Mouse (Mus musculus): ENCODE measurements around the gene Brd4. TPM values are rescaled to one million over a fixed set of nuclear protein-coding genes. Genes with fewer than 3 reads are reported as not detected.

Gene Brd4
- total RNA-seq, 2 experiments from 2014 or later: 118 to 129 TPM

DNA sequence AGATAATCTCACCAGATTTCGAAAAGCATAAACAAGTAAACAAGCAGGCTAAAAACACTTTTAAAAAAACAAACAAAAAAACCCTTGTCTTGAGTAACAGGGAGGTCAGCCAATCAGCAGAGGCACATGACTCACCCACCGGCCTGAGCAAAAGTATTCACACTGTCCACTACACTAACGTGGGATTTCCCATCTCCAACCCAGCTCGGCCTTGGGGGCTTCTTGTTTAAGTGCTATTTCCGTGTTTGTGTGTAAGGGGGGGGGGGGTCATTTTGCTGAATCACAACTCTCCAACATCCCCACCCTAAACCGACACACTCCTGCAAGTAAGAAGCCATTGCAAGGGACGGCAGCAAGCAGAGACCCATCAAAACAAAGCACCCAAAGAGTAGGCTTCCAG is 1.2 kb downstream of the Brd4 start:
- intact Hi-C loops (cut with DNase I): loop anchor here (5.0 to 10.0 kb wide), 3 partner anchors 46 to 249 kb away; partner anchors contain the start of genes Hsf2bp and Rrp1b
- DNase-seq (ENCODE audit: low spot score in 2 of 2): peak in 1 of 2 experiments; percentile 26

DNA sequence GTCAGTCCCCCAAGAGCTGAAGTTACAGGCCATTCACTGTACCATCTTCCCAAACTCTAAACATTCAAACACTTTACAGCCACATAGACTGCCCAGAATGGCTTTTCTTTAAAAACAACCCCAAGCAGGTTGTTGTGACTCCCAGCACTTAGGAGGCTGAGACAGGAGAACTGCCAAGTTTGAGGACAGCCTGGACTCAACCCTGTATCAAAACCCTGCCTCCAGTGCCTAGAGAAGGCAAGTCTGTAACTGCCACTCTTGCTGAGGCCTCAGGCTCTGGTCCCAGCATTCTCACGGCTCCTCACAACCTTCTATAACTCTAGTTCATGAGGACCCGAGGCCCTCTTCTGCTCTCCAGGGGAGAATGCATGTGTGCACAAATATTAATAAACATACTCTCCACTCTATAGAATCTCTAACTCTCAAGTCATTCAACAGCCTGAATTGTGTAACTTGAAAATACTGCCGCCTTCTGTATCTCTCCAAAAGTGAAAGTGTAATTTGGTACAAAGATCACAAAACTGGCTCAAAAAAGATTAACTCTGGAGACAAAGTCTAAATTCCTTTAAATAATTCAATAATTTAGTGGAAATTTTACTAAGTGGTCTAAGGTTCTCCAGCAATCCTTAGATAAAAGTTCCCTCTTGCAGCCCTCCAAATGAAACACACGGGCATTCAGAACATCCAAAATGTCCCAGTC is 2.8 kb downstream of the Brd4 start:
- DNase-seq (ENCODE audit: low spot score in 2 of 2): no peak
- intact Hi-C loops (cut with DNase I): loop anchor here (5.0 to 10.0 kb wide), 3 partner anchors 44 to 247 kb away; partner anchors contain the start of genes Hsf2bp and Rrp1b

DNA sequence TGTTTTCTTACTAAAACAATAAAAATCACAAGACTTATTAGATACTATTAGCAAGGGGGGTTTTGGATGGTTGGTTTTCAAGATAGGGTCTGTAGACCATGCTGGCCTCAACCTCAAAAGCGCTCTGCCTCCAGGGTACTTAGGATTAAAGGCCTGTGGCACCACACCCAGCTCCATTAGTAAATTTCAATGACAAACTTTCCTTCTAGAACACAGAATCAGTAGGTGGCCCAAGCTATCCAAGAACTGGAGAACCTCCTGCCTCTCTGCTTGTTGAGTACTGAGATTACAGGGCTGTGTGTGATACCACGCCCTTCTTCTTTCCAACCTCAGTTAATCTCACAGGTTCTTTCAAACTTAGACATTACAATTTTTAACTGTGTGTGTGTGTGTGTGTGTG is 3.4 kb downstream of the Brd4 start:
- intact Hi-C loops (cut with DNase I): loop anchor here (5.0 to 10.0 kb wide), 3 partner anchors 44 to 246 kb away; partner anchors contain the start of genes Hsf2bp and Rrp1b
- DNase-seq (ENCODE audit: low spot score in 2 of 2): no peak

DNA sequence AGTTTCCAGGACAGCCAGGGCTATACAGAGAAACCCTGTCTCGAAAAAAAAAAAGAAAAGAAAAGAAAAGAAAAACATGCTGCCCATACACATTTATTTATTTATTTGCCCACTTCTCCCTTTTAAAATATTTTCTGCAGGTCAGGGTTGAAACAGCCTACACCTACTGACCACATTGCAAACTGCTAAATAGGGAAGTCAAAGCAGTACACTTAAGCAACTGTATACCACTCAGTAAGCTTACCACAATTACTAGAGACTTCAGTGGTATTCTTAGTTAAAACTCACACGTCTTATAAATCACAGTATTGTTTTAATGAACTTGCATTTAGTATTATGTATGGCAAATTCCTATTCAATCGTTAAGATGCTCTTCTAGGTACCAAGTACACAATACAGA is 3.9 kb downstream of the Brd4 start:
- intact Hi-C loops (cut with DNase I): loop anchor here (5.0 to 10.0 kb wide), 3 partner anchors 43 to 246 kb away; partner anchors contain the start of genes Hsf2bp and Rrp1b

DNA sequence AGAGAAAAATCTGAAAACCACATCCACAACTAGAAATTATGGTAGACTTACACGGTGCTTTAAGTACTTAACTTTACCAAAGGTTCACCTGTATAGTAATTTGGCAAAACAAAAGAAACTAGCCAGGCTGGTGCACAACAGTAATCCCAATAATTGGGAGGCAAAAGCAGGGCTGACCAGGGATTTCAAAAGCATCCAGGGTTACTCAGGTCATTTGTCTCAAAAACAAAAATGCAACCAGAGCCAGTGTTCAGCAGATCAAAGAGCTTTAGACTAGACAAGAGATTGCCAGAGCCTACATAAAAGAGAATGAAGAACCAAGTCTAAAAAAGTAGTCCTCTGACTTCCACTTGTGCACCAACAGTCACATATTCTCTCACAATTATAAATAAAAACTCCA is 7.3 kb downstream of the Brd4 start:
- DNase-seq (ENCODE audit: low spot score in 2 of 2): no peak
- intact Hi-C loops (cut with DNase I): no loop called here

More for the DNA sequence above, 3.9 kb downstream of the Brd4 start:
- no peak for DNase-seq (ENCODE audit: low spot score in 2 of 2)

DNA sequence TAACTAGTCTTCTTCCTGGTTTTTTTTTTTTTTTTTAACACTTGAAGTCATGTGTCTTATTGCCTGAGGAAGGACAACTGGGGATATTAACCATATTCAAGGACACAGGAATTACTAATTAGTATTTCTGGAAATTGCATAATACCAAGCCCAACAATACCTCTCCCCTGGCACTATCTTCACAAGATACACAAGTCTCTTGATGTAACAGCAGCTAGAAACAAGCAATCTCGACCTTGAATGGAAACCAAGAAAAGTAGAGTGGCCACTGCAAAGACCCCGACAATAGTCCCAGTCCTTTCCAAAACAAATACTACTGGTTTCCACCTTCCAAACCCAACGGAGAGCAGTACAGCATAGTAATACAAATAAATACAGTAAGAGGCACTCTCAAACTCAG is 9.0 kb downstream of the Brd4 start:
- no peak for DNase-seq (ENCODE audit: low spot score in 2 of 2)
- intact Hi-C loops (cut with DNase I): no loop called here

DNA sequence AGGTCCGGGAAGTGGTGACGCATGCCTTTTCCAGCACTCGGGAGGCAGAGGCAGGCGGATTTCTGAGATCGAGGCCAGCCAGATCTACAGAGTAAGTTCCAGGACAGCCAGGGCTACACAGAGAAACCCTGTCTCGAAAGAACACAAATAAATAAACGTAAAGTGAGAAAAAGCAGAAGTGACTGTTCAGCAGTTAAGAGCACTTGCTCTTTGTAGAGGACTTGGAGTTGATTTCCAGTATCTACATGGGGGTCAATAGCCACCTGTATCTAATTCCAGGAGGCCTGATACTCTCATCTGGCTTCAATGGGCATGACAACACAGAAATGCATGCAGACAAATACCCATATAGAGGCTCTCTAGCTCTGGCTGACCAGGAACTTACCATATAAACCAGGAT is 15.4 kb downstream of the Brd4 start:
- intact Hi-C loops (cut with DNase I): no loop called here
- no peak for DNase-seq (ENCODE audit: low spot score in 2 of 2)

DNA sequence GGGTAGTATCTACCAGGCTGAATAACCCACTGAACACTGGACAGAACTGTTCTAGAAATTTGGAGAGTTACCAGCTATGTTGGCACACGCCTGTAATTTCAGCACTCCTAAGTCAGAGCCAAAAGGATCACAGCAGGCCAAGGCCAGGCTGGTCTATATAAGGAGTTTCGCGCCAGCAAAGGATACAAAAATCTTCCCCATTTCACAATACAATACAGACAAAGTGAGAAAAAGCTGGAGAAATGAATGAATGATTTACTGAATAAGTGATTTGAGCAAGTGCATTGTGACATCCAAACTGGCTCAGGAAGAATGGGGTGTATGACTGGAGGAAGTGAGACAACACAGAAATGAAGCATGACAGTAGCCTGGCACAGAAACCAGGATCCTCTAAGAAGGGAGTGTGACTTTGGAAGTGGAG is 16.0 kb downstream of the Brd4 start:
- intact Hi-C loops (cut with DNase I): no loop called here
- DNase-seq (ENCODE audit: low spot score in 2 of 2): no peak

DNA sequence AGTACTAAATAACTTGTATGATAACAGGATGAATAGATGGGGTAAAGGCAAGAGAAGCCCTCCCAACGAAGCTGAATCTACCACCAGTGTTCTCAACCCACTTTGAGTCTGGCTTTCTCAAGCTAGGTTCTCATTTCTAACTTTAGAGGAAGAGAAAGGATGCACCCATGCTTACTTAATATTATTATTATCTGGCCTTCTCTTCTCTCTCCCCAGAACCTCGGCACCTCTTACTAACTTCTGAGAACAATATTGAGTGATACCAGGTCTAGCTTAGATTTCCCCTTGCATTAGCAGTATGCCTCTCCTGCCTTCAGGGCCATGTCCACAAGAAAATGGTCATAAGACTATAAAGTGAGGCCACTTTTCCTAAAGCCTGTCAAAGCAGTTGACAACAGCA is 16.4 kb downstream of the Brd4 start:
- intact Hi-C loops (cut with DNase I): no loop called here
- DNase-seq (ENCODE audit: low spot score in 2 of 2): no peak

DNA sequence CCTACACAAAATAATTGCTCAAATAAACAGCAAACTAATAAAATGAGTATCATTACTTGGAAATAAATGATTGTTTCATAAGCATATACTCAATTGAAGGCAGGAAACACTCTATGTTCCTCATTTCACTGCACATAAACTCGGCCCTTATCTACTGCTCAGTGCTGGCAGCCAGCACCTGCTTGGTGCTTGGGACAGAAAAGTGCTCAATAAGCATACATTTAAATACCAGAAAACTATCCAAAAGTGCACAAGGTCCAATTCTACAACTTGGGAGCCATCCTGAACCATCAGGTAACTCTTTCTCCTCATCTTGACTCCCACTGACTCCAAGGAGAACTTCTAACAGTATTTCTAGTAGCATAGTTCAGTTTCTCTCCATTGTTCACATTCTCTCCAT is 16.9 kb downstream of the Brd4 start:
- intact Hi-C loops (cut with DNase I): no loop called here
- no peak for DNase-seq (ENCODE audit: low spot score in 2 of 2)

DNA sequence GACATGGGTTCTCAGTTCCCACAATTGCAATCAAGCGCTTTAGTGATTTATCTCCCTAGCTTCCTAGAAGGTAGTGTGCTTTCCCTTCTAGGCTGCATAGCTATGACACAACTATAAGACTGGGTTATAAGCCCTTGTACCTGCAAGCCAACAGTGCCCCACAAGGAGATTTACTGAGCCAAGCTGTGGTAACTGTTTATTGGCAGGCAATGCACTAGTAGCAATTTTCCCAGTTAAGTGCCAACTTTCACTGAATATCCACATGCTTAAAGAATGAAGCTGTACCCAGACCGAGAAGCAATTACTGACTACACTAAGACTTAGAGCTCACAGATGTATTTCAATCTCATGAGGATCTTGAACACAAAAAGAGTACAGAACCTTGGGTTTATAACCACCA is 20.9 kb downstream of the Brd4 start:
- intact Hi-C loops (cut with DNase I): no loop called here
- no peak for DNase-seq (ENCODE audit: low spot score in 2 of 2)

DNA sequence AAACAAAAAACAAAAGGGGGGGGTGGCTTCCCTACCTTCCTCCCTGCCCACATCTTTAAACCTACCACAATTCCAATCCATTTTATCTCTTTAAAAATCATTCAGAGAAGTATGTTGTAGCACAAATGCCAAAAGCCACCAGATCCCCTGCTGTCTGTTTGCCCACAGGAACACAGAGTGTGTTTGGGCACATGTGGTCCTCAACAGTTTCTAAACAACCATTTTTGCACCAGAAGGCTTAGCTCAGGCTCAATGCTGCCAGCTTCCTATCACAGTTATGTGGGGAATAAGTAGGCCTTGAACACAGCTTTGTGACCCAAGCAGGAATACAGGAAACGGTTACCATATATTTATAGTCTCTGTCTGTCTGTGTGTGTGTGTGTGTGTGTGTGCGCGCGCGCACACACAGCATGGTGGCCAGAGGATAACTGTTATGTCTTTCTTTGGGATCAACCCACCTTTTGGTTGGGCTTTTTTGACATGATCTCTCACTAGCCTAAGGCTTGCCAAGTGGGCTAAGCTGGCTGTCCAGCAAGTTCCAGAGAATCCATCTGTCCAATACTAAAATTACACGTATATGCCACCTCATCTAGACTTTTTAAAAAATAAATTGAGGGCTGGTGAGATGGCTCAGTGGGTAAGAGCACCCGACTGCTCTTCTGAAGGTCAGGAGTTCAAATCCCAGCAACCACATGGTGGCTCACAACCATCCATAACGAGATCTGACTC is 21.5 kb downstream of the Brd4 start:
- DNase-seq (ENCODE audit: low spot score in 2 of 2): no peak

DNA sequence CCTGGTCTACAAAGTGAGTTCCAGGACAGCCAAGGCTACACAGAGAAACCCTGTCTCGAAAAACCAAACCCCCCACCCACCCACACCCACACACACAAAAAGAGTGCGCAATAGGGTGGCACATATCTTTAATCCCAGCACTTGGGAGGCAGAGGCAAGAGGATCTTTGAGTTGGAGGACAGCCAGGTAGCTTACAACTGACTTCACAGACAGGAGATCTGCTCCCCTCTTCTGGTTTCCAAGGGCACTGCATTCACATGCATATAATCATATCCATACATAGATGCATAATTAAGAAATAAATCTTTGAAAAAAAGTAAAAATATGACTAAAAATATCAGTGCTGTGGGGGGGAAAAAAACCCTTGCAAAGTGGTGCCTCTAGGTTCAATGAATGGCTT is 25.7 kb downstream of the Brd4 start:
- intact Hi-C loops (cut with DNase I): no loop called here
- no peak for DNase-seq (ENCODE audit: low spot score in 2 of 2)

More for the DNA sequence above, 21.5 kb downstream of the Brd4 start:
- intact Hi-C loops (cut with DNase I): no loop called here

DNA sequence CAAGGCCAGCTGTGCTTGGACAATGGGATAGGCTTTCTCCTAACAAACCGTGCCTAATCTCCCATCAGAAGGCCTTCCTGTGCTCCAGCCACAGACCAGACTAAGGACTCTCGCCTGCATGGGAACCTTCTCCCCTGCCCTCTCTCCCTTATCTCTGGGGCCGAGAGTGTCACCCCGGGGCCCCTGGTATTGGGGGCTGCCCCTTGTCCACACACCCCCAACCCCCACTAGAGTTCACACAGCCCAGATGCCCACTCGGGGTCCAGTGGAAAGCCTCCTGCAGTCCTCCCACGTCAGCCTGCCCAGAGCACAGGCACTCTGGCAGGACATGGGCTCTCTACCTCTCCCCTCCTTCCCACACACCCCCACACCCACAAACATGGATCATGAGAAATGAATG is 26.6 kb downstream of the Brd4 start:
- intact Hi-C loops (cut with DNase I): no loop called here
- no peak for DNase-seq (ENCODE audit: low spot score in 2 of 2)

DNA sequence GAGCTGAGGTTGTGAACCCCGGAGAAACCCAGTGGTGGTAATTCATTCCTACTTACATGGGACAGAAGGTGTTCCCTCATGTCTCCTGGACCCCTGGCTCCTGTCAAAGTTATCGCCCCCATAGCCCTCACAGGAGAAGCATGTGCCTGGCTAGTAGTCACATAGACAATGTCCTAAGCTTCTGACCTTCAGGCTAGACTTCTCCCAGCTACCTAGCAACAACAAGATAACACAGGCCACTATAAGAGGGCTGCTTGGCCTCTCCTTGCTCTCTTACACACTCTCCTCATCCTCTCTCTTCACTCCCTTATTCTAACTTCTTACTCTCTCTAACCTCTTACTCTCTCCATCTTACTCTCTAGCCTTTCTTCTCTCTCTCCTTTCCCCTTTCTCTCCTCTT is 27.1 kb downstream of the Brd4 start:
- intact Hi-C loops (cut with DNase I): no loop called here
- DNase-seq (ENCODE audit: low spot score in 2 of 2): no peak

DNA sequence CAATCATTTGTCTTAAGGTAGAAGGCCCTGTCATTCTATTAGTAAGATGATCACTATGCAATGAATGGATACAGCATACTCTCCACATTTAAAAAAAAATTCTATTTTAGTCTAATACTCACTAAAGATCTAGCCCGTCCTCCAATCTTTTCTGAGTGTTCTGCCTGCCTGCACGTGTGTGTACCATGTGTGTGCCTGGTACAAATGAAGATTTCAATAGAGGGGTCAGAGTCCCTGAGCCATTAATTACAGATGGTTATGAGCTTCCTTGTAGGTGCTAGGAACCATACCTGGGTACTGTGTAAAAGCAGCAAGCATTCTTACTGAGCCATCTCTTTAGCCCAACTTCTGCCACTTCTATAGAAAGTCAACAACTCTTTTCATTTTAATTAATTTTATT is 27.6 kb downstream of the Brd4 start:
- intact Hi-C loops (cut with DNase I): no loop called here
- no peak for DNase-seq (ENCODE audit: low spot score in 2 of 2)

DNA sequence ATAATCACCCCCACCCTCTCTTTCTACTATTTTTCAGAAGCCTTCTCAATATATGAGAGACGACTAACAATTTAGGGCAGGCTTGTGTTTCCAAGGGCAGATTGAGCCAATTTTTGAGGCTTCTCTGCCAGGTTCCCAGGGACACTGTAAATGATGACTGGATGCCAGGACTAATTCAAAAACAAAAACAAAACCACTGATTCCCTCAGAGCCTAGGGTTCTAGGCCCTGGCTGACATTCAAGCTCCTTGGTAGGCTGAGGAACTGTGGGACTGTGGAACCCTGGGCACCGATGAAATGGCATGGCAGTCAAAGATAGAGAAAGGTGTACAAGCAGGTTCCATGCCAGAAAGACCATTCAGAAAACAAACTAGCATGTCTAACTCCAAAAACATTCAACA is 31.3 kb downstream of the Brd4 start:
- intact Hi-C loops (cut with DNase I): no loop called here
- no peak for DNase-seq (ENCODE audit: low spot score in 2 of 2)

DNA sequence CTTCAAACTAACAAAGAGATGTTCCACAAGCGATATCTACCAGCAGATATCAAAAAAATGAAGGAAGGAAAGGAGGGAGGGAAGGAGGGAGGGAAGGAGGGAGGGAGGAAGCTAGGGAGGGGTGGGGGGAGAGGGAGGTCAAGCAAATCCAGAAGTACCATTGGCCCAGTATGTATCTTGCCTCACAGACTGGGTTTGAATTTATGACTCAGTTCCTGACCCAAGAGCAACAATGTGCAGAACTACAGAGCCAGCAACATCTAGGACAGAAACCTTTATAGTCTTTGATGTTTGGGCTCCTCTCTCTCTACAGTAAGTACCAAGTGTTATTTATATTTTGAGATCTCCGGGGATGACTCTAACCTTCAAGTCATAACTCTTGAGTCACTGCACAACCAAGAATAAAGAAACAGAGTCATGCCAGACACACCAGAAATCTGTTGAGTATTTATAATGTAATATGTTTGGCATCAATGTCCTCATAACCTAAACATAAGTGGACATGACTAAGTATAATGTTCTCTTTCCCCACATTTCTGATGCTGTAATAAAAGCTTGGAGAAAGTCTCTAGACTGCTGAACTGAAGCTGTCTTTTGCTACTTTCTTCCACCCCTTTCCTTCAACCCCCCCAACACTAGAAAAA is 32.6 kb downstream of the Brd4 start:
- intact Hi-C loops (cut with DNase I): no loop called here
- no peak for DNase-seq (ENCODE audit: low spot score in 2 of 2)

DNA sequence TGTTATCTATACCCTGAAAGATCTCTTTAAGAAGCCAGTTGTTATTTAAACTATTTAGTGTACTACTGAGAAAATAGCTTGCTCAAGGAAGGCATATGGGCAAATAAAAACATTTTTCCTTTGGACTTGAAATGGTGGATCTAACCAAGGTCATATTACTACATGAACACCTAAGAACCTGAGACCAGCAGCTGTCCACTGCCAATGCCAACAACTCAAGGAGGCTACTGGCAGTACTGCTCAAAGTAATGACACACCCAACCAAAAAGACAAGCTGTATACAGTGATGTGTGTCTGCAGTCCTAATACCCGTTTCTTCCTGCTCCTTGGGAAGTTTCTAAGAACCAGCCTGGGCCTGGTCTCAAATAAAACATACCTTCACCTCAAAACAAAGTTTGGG is 34.5 kb downstream of the Brd4 start:
- intact Hi-C loops (cut with DNase I): no loop called here
- no peak for DNase-seq (ENCODE audit: low spot score in 2 of 2)

DNA sequence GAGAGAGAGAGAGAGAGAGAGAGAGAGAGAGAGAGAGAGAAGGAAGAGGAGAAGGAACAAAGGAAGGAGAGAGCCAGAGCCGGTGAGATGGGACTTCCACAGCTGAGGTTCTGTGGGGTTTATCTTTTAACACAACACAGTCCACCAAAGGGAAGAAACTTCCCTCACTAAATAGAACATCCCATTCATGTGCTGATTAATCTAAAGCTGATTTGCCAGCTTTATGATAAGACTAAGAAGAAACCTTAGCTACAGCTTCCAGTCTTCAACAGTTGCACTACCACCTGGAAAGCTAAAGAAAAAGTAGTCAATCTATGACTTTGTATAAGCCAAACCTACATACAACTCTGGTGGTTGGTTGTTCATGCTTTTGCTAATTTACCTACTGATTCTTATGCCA is 36.3 kb downstream of the Brd4 start:
- no peak for DNase-seq (ENCODE audit: low spot score in 2 of 2)

More for the DNA sequence above, 36.3 kb downstream of the Brd4 start:
- intact Hi-C loops (cut with DNase I): no loop called here

Measured in left cerebral cortex, postnatal 14 days (tissue).